In genomic region chr1:151754028-151754489, GRCm38 (mm10) we compare ENCODE assay signal across 8 mouse cellular contexts. TPM values are rescaled to one million over a fixed set of nuclear protein-coding genes. Genes with fewer than 3 reads are reported as not detected.
DNase-seq lines count a peak whose midpoint lies in the region; ATAC-seq and TF ChIP-seq lines count a peak whose summit lies in the region.

No protein-coding gene starts in this region.

- H3K4me3 ChIP-seq in heart, embryonic 12.5 days = no peak overlapping the region
- H3K4me3 ChIP-seq in heart, embryonic 16.5 days (ENCODE audit: low read length) = peak overlapping the region; percentile 84
- no peak overlapping the region for H3K4me3 ChIP-seq in lung, adult 2 months (replicated peaks; ENCODE audit: extremely low read depth, low read depth, low read length)

- no peak overlapping the region for H3K9ac ChIP-seq in heart, embryonic 12.5 days
- peak overlapping the region; percentile 52; the same call in 1 of the 2 replicates for H3K9ac ChIP-seq in heart, embryonic 16.5 days (ENCODE audit: low read length)

- intact Hi-C loops in heart, postnatal 25 days (cut with DNase I) = no loop called here

- peaks cover 9% of the 10 kb centered on the region for H3K4me1 ChIP-seq in heart, embryonic 12.5 days (replicated peaks)
- peaks cover 17% of the 10 kb centered on the region for H3K4me1 ChIP-seq in heart, embryonic 16.5 days (ENCODE audit: control insufficient read depth, insufficient read depth, low read length)
- H3K4me1 ChIP-seq in lung, adult 2 months (ENCODE audit: control insufficient read depth, insufficient read depth, low read length) = peaks cover 8% of the 10 kb centered on the region

- no peak overlapping the region for H3K27ac ChIP-seq in heart, embryonic 12.5 days (ENCODE audit: poor library complexity, severe bottlenecking)
- peak overlapping the region; percentile 35; the same call in 1 of the 2 replicates for H3K27ac ChIP-seq in heart, embryonic 16.5 days (ENCODE audit: low read length)

- no peak for ATAC-seq in heart, embryonic 12.5 days (ENCODE audit: insufficient number of reproducible peaks, low FRiP score)
- no peak for ATAC-seq in heart, embryonic 16.5 days (replicated peaks; ENCODE audit: extremely low read depth, insufficient read depth, low FRiP score)

- no peaks in the 10 kb centered on the region; the same call in 1 of the 2 replicates for H3K9me3 ChIP-seq in heart, embryonic 12.5 days (replicated peaks)
- H3K9me3 ChIP-seq in heart, embryonic 16.5 days (replicated peaks; ENCODE audit: control insufficient read depth, low read length) = peaks cover 5% of the 10 kb centered on the region; the same call in 1 of the 2 replicates

- H3K27me3 ChIP-seq in heart, embryonic 12.5 days (replicated peaks) = no peaks in the 10 kb centered on the region
- H3K27me3 ChIP-seq in heart, embryonic 16.5 days (ENCODE audit: control insufficient read depth, insufficient read depth, low read length) = no peaks in the 10 kb centered on the region

- H3K36me3 ChIP-seq in heart, embryonic 12.5 days = no peaks in the 10 kb centered on the region
- H3K36me3 ChIP-seq in heart, embryonic 16.5 days (ENCODE audit: control insufficient read depth, insufficient read depth) = no peaks in the 10 kb centered on the region

- TF ChIP-seq POLR2A in lung, adult 2 months (IDR thresholded peaks at IDR 0.05; ENCODE audit: borderline replicate concordance, extremely low read depth, low read depth, low read length) = no peak

- TF ChIP-seq CTCF in lung, adult 2 months (IDR thresholded peaks at IDR 0.05; ENCODE audit: insufficient read depth, low read length) = no peak

- DNase-seq in heart, postnatal 25 days (ENCODE audit: low spot score) = no peak
- DNase-seq in T-cell, adult 2 months (ENCODE audit: low spot score) = peak; percentile 3
- DNase-seq in kidney, postnatal 4 days = peak; percentile 8 to 25
- peak; percentile 60 for DNase-seq in naive thymus-derived CD4-positive, alpha-beta T cell, adult 2 months (ENCODE audit: low read depth)
- DNase-seq in right cerebral cortex, adult 2 months (ENCODE audit: low spot score in 2 of 2) = no peak
- no peak for DNase-seq in lung, adult 2 months

- peak overlapping the region; percentile 59; the same call in 1 of the 2 replicates for H3K4me2 ChIP-seq in heart, embryonic 12.5 days
- peak overlapping the region; percentile 53 for H3K4me2 ChIP-seq in heart, embryonic 16.5 days (ENCODE audit: low read depth, low read length)

- WGBS in heart, embryonic 12.5 days = 56% methylated on average over 10 of the region's 10 CpGs
- 49% methylated on average over 10 of the region's 10 CpGs for WGBS in heart, embryonic 16.5 days
- WGBS in lung, adult 2 months = 35% methylated on average over 10 of the region's 10 CpGs

RNA-seq across cellular contexts. Expression of gene Edem3, which starts 1.1 kb away (rescaled TPM):
- 25.0 and 25.8 TPM in 2 replicates for polyA plus RNA-seq in heart, embryonic 12.5 days (2016; fragmentation: Nextera tagmentation; extraction: Ambion mirVana)
- 10 to 100 TPM; 19.7 to 22.1 TPM for total RNA-seq in heart, postnatal 25 days (2021)
- polyA plus RNA-seq in heart, embryonic 16.5 days (2015; fragmentation: Nextera tagmentation; extraction: Ambion mirVana) = 9.8 and 11.6 TPM in 2 replicates
- polyA plus RNA-seq in lung, adult 2 months (2012; rRNA removed) = 8.2 and 8.5 TPM in 2 replicates

Comparison
In these comparisons a context has a peak if more than half of its experiments do, and no peak if none do; other contexts are left out.
1. DNase-seq: peak in T-cell, adult 2 months (single experiment), kidney, postnatal 4 days (2 of 2) and naive thymus-derived CD4-positive, alpha-beta T cell, adult 2 months (single experiment); none in heart, postnatal 25 days (single experiment), right cerebral cortex, adult 2 months (0 of 2) and lung, adult 2 months (single experiment).